Mouse (Mus musculus): ENCODE measurements at regions not wholly inside any gene's neighbourhood (a gene's known extent, or its start where the extent isn't known, plus 50 kb on each side); places are given as distances from the start of the nearest gene placed in this dataset.

GRCm38 (mm10) chr3:147180711-147181110 lies 328.5 kb downstream of the Ttll7 start:
- in situ Hi-C loops (cut with MboI, MseI): no loop called here

- in situ Hi-C loops (cut with MboI, MseI): no loop called here
Measured at GRCm38 (mm10) chr3:147181501-147182365, 329.6 kb downstream of the Ttll7 start.

GRCm38 (mm10) chr3:147182366-147182875 lies 330.3 kb downstream of the Ttll7 start:
- in situ Hi-C loops (cut with MboI, MseI): no loop called here

GRCm38 (mm10) chr3:147183656-147184290 lies 331.6 kb downstream of the Ttll7 start:
- in situ Hi-C loops (cut with MboI, MseI): no loop called here

- in situ Hi-C loops (cut with MboI, MseI): no loop called here
Measured at GRCm38 (mm10) chr3:147189737-147190136, 337.6 kb downstream of the Ttll7 start.

GRCm38 (mm10) chr3:147196626-147197025 lies 344.5 kb downstream of the Ttll7 start:
- in situ Hi-C loops (cut with MboI, MseI): no loop called here

GRCm38 (mm10) chr3:147197215-147197614 lies 345.0 kb downstream of the Ttll7 start:
- in situ Hi-C loops (cut with MboI, MseI): no loop called here

- in situ Hi-C loops (cut with MboI, MseI): no loop called here
Measured at GRCm38 (mm10) chr3:147211127-147211940, 359.2 kb downstream of the Ttll7 start.

GRCm38 (mm10) chr3:147228663-147229062 lies 376.5 kb downstream of the Ttll7 start:
- in situ Hi-C loops (cut with MboI, MseI): no loop called here

GRCm38 (mm10) chr3:147230594-147230993 lies 378.4 kb downstream of the Ttll7 start:
- in situ Hi-C loops (cut with MboI, MseI): no loop called here

- in situ Hi-C loops (cut with MboI, MseI): no loop called here
Measured at GRCm38 (mm10) chr3:147238398-147238797, 386.2 kb downstream of the Ttll7 start.

- in situ Hi-C loops (cut with MboI, MseI): no loop called here
Measured at GRCm38 (mm10) chr3:147240651-147241050, 388.5 kb downstream of the Ttll7 start.

GRCm38 (mm10) chr3:147244911-147245430 lies 392.8 kb downstream of the Ttll7 start:
- in situ Hi-C loops (cut with MboI, MseI): no loop called here

GRCm38 (mm10) chr3:147246141-147246540 lies 394.0 kb downstream of the Ttll7 start:
- in situ Hi-C loops (cut with MboI, MseI): no loop called here

- in situ Hi-C loops (cut with MboI, MseI): no loop called here
Measured at GRCm38 (mm10) chr3:147249466-147249865, 397.3 kb downstream of the Ttll7 start.

- in situ Hi-C loops (cut with MboI, MseI): no loop called here
Measured at GRCm38 (mm10) chr3:147249906-147250305, 397.7 kb downstream of the Ttll7 start.

GRCm38 (mm10) chr3:147252226-147252788 lies 400.1 kb downstream of the Ttll7 start:
- in situ Hi-C loops (cut with MboI, MseI): no loop called here

- in situ Hi-C loops (cut with MboI, MseI): no loop called here
Measured at GRCm38 (mm10) chr3:147252812-147253211, 400.6 kb downstream of the Ttll7 start.

- in situ Hi-C loops (cut with MboI, MseI): no loop called here
Measured at GRCm38 (mm10) chr3:147254454-147254853, 402.3 kb downstream of the Ttll7 start.

GRCm38 (mm10) chr3:147260958-147261595 lies 408.9 kb downstream of the Ttll7 start:
- in situ Hi-C loops (cut with MboI, MseI): no loop called here

GRCm38 (mm10) chr3:147266556-147266955 lies 414.4 kb downstream of the Ttll7 start:
- in situ Hi-C loops (cut with MboI, MseI): no loop called here
